Mouse (Mus musculus): ENCODE results near the gene Tmem40. TPM values are rescaled to one million over a fixed set of nuclear protein-coding genes. Genes with fewer than 3 reads are reported as not detected.

The Tmem40 gene
- total and polyA plus RNA-seq, 3 experiments = not detected

DNA sequence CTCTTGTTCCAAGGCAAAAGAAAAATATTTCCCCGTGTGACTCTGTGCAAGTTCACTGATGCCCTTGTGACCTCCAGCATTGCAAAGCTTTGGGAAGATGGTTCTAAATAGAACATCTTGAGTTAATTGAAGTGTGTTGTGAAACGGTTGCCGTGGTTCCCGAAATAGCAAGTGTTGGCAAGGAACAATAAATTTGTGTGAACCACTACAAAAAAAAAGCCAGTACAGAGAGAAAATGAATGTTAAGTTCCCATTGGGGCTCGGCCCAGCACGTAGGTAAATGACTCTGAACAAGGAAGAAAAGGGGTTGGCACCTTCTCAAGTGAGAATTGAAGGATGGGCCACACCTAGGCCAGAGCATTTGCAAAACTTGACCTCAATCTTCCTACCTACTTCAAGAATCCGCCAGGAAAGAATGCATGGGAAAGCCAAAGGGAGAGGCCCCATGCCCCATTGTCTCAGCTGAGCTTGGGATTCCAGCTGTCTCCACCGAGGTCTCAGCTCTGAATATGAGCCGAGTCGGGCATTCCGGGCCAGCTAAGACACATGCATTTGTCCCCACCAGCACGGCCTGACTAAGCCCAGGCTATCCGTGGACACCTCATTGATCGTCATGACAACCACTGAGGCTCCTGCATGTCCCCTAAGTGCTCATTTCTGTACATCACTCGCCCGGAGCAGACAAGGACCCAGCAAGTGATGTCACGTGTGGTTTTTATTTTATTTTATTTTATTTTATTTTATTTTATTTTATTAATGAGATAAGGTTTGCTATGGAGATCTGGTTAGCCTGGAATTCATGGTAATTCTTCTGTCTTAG lies 64.3 kb downstream of the Tmem40 start:
- in situ Hi-C loops (cut with MboI; ENCODE audit: low pct_ligation_motif_present, low pct_unique_long_range_greater_than_20kb, low sequenced_read_pairs) (no loop called here), dilution Hi-C loops (cut with MboI; ENCODE audit: extremely low pct_ligation_motif_present, extremely low pct_unique_long_range_greater_than_20kb, low sequenced_read_pairs) (no loop called here)
- Histone ChIP-seq H3K9ac (ENCODE audit: insufficient read depth, low read depth) (no peak overlapping the region), H3K9me3 (replicated peaks; ENCODE audit: low read length) (no peaks in the 10 kb centered on the region), H3K4me3 (replicated peaks in 1 of 3; ENCODE audit: low read depth in 2 of 3, low read length in 2 of 3, poor library complexity in 1 of 3) (no peak overlapping the region), H3K27ac (ENCODE audit: insufficient read depth, low read depth) (no peak overlapping the region), H3K79me2 (replicated peaks; ENCODE audit: control insufficient read depth, extremely low read depth, insufficient read depth, poor library complexity, severe bottlenecking) (no peaks in the 10 kb centered on the region), H3K4me2 (ENCODE audit: insufficient read depth, low read depth, poor library complexity, severe bottlenecking) (peak overlapping the region; percentile 34; the same call in 1 of the 2 replicates), H3K27me3 (replicated peaks) (no peaks in the 10 kb centered on the region), H3K36me3 (replicated peaks in 1 of 2; ENCODE audit: control insufficient read depth in 1 of 2, insufficient read depth in 1 of 2, low read length in 1 of 2) (no peaks in the 10 kb centered on the region), H3K4me1 (ENCODE audit: control insufficient read depth in 1 of 2, insufficient read depth in 2 of 2) (peaks cover 16 to 27% of the 10 kb centered on the region in 2 experiments)
- TF ChIP-seq ZMIZ1 (IDR thresholded peaks at IDR 0.05; ENCODE audit: low read depth, low read length) (no peak), ZNF384 (IDR thresholded peaks at IDR 0.05; ENCODE audit: low read depth, low read length) (peak; percentile 66), MAFK (IDR thresholded peaks at IDR 0.05; ENCODE audit: insufficient replicate concordance, low read length) (no peak)
- DNase-seq (ENCODE audit: extremely low read depth) = no peak

DNA sequence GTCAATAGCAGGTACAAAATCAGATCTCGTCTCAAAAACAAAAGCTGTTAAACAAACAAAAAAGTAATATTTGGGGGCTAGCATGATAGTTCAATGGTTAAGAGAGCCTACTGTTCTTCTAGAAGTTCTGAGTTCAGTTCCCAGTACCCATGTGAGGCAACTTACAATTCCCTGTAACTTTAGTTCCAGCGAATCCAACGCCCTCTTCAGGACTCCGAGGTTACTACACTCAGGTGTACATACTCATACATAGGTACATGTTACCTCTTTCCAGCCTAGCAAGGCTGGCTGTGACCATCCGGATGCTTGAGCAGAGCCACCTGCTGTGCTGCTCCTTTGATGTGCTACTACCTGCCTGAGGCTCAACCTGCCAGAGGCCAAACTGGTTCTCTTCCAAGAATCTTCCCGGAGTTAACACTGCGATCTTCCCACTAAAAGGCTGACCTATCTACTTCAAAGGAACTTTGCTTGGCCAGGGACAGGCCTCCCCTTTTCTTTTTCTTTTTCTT lies 65.4 kb downstream of the Tmem40 start:
- H3K9me3 ChIP-seq (replicated peaks; ENCODE audit: low read length) = no peaks in the 10 kb centered on the region
- no peaks in the 10 kb centered on the region for H3K27me3 ChIP-seq (replicated peaks)
- H3K79me2 ChIP-seq (replicated peaks; ENCODE audit: control insufficient read depth, extremely low read depth, insufficient read depth, poor library complexity, severe bottlenecking) = no peaks in the 10 kb centered on the region
- no peak overlapping the region for H3K9ac ChIP-seq (ENCODE audit: insufficient read depth, low read depth)
- no peak for DNase-seq (ENCODE audit: extremely low read depth)
- dilution Hi-C loops (cut with MboI; ENCODE audit: extremely low pct_ligation_motif_present, extremely low pct_unique_long_range_greater_than_20kb, low sequenced_read_pairs) = no loop called here
- H3K4me1 ChIP-seq (ENCODE audit: control insufficient read depth in 1 of 2, insufficient read depth in 2 of 2) = peaks cover 17 to 27% of the 10 kb centered on the region in 2 experiments
- H3K27ac ChIP-seq (ENCODE audit: insufficient read depth, low read depth) = no peak overlapping the region
- H3K36me3 ChIP-seq (replicated peaks in 1 of 2; ENCODE audit: control insufficient read depth in 1 of 2, insufficient read depth in 1 of 2, low read length in 1 of 2) = no peaks in the 10 kb centered on the region
- in situ Hi-C loops (cut with MboI; ENCODE audit: low pct_ligation_motif_present, low pct_unique_long_range_greater_than_20kb, low sequenced_read_pairs) = no loop called here
- no peak overlapping the region for H3K4me2 ChIP-seq (ENCODE audit: insufficient read depth, low read depth, poor library complexity, severe bottlenecking)
- no peak overlapping the region for H3K4me3 ChIP-seq (replicated peaks in 1 of 3; ENCODE audit: low read depth in 2 of 3, low read length in 2 of 3, poor library complexity in 1 of 3)
- TF ChIP-seq SIN3A (IDR thresholded peaks at IDR 0.05; ENCODE audit: low read length) (no peak), CTCF (conservative IDR thresholded peaks at IDR 0.05 in 1 of 2, IDR thresholded peaks at IDR 0.05 in 1 of 2; ENCODE audit: low read depth in 2 of 2, low read length in 2 of 2) (peak in 1 of 2 experiments; percentile 10; a peak in 1 of 4 replicates)

DNA sequence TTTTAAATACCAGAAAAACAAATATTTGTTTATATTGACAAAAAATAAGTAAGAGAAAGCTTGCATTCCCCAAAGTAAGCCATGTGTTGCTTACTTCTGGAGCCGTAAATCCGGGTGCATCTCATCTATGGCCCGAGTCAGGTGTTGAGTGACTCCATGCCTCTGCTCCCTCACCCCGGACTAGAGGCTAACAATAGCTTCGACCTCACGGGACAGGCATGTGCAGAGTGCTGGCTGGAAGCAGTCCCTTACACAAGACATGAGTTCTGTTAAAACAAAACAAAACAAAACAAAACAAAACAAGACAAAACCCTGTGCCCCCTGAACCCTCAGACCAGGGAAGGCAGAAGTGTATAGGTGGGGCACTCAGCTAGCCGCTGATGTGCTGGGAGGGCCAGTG lies 67.1 kb downstream of the Tmem40 start:
- dilution Hi-C loops (cut with MboI; ENCODE audit: extremely low pct_ligation_motif_present, extremely low pct_unique_long_range_greater_than_20kb, low sequenced_read_pairs) (no loop called here), in situ Hi-C loops (cut with MboI; ENCODE audit: low pct_ligation_motif_present, low pct_unique_long_range_greater_than_20kb, low sequenced_read_pairs) (no loop called here)
- H3K36me3 ChIP-seq (replicated peaks in 1 of 2; ENCODE audit: control insufficient read depth in 1 of 2, insufficient read depth in 1 of 2, low read length in 1 of 2) = no peaks in the 10 kb centered on the region
- no peak overlapping the region for H3K9ac ChIP-seq (ENCODE audit: insufficient read depth, low read depth)
- no peaks in the 10 kb centered on the region for H3K9me3 ChIP-seq (replicated peaks; ENCODE audit: low read length)
- TF ChIP-seq KAT2A (IDR thresholded peaks at IDR 0.05; ENCODE audit: insufficient replicate concordance, low read length) = no peak
- TF ChIP-seq USF1 (IDR thresholded peaks at IDR 0.05; ENCODE audit: low read depth, low read length) = no peak
- TF ChIP-seq ELF1 (IDR thresholded peaks at IDR 0.05; ENCODE audit: low read depth, low read length) = no peak
- no peak for TF ChIP-seq ETS1 (conservative IDR thresholded peaks at IDR 0.05; ENCODE audit: low read depth, low read length)
- TF ChIP-seq MAZ (IDR thresholded peaks at IDR 0.05; ENCODE audit: low read depth, low read length) = no peak
- no peak for TF ChIP-seq HCFC1 (IDR thresholded peaks at IDR 0.05; ENCODE audit: low read depth, low read length)
- TF ChIP-seq BHLHE40 (IDR thresholded peaks at IDR 0.05; ENCODE audit: low read depth, low read length) = no peak
- TF ChIP-seq GABPA (IDR thresholded peaks at IDR 0.05; ENCODE audit: insufficient replicate concordance, low read depth, low read length) = no peak
- no peak for TF ChIP-seq ZMIZ1 (IDR thresholded peaks at IDR 0.05; ENCODE audit: low read depth, low read length)
- no peak for TF ChIP-seq MXI1 (IDR thresholded peaks at IDR 0.05; ENCODE audit: low read depth, low read length)
- TF ChIP-seq POLR2AphosphoS2 (IDR thresholded peaks at IDR 0.05; ENCODE audit: low read depth, low read length) = no peak
- no peak for TF ChIP-seq ZNF384 (IDR thresholded peaks at IDR 0.05; ENCODE audit: low read depth, low read length)
- no peak for TF ChIP-seq JUN (IDR thresholded peaks at IDR 0.05; ENCODE audit: insufficient read depth, low read depth, low read length)
- no peak for TF ChIP-seq PAX5 (IDR thresholded peaks at IDR 0.05; ENCODE audit: low read length)
- TF ChIP-seq IRF4 (IDR thresholded peaks at IDR 0.05; ENCODE audit: low read depth, low read length) = no peak
- TF ChIP-seq MYC (IDR thresholded peaks at IDR 0.05; ENCODE audit: low read depth, low read length) = no peak
- TF ChIP-seq NELFE (IDR thresholded peaks at IDR 0.05; ENCODE audit: low read depth, low read length) = no peak
- TF ChIP-seq ZC3H11A (IDR thresholded peaks at IDR 0.05; ENCODE audit: low read depth, low read length) = no peak
- TF ChIP-seq CHD2 (IDR thresholded peaks at IDR 0.05; ENCODE audit: low read length) = no peak
- no peaks in the 10 kb centered on the region for H3K27me3 ChIP-seq (replicated peaks)
- H3K4me2 ChIP-seq (ENCODE audit: insufficient read depth, low read depth, poor library complexity, severe bottlenecking) = no peak overlapping the region
- H3K4me1 ChIP-seq (ENCODE audit: control insufficient read depth in 1 of 2, insufficient read depth in 2 of 2) = peaks cover 17 to 27% of the 10 kb centered on the region in 2 experiments
- H3K27ac ChIP-seq (ENCODE audit: insufficient read depth, low read depth) = no peak overlapping the region
- H3K79me2 ChIP-seq (replicated peaks; ENCODE audit: control insufficient read depth, extremely low read depth, insufficient read depth, poor library complexity, severe bottlenecking) = no peaks in the 10 kb centered on the region
- H3K4me3 ChIP-seq (replicated peaks in 1 of 3; ENCODE audit: low read depth in 2 of 3, low read length in 2 of 3, poor library complexity in 1 of 3) = no peak overlapping the region
- DNase-seq (ENCODE audit: extremely low read depth) = no peak

All from CH12.LX (cell line).